Mouse (Mus musculus) layer of hippocampus, adult 8-10 months (tissue): Measurements from ENCODE around the gene Dnaaf2. TPM values are rescaled to one million over a fixed set of nuclear protein-coding genes. Genes with fewer than 3 reads are reported as not detected.
"Not testable (repeated sequence)": the region's sequence is repeated elsewhere in the genome, so short reads cannot be mapped to it uniquely, and the experiment has no call there.

ENCODE experiments used
- DNase-seq, 2 experiments: peaks; one replicate each; pipeline ENCODE4 v3.0.0; 2022; ENCODE audit warnings: low spot score in 2 of 2
- microRNA-seq, 2 experiments: library from miRNA; unstranded; fragments of <30 nt; microRNA quantifications; one replicate each; pipeline ENCODE4 v1.2.0; 2022
- total RNA-seq, 4 experiments: library from RNA; stranded (reverse); gene quantifications; 2 replicates each; pipeline ENCODE4 v1.2.4; 2022

Gene Dnaaf2
- total RNA-seq, 4 experiments from 2014 or later: 1.0 to 1.9 (median 1.4) TPM

DNA sequence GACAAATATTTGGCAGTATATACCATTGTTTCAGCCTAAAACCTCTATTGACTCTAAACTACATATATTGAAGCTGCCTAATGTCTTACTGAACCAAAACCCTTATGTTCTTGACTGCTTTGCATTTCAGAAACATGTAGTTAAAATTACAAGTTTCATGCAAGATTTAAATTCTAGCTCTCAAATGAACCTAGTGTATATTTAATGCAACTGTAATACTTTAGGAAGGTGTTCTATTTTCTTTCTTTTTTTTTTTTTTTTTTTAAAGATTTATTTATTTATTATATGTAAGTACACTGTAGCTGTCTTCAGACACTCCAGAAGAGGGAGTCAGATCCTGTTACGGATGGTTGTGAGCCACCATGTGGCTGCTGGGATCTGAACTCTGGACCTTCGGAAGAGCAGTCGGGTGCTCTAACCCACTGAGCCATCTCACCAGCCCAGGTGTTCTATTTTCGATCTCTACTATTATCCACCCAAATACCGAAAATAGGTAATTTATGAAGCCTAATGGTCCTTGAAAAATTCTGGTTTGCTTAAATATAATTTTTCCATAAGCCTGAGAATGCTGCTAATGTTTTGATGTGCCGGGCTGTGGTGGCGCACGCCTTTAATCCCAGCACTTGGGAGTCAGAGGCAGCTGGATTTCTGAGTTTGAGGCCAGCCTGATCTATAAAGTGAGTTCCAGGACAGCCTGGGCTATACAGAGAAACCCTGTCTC is 31.2 kb downstream of the Dnaaf2 start:
- not testable (repeated sequence) for DNase-seq

DNA sequence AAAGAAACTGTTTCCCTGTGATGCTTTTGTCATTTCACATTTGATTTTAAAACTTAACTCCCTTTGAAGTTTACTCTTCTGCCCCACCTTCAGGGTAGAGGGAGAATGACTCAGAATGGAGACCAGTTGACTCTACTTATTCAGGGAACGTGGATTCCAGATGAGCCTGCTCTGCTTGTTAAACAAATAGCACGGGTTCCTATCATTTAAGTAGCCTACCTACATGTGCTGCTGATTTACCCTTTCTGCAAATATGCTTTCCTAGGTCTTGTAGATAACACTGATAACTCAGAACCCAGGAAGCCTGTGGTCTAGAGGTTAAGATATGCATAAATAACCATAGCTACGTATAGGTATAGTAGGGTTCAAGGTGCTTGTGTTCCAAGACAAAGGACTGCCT is 33.3 kb downstream of the Dnaaf2 start:
- DNase-seq: no peak

DNA sequence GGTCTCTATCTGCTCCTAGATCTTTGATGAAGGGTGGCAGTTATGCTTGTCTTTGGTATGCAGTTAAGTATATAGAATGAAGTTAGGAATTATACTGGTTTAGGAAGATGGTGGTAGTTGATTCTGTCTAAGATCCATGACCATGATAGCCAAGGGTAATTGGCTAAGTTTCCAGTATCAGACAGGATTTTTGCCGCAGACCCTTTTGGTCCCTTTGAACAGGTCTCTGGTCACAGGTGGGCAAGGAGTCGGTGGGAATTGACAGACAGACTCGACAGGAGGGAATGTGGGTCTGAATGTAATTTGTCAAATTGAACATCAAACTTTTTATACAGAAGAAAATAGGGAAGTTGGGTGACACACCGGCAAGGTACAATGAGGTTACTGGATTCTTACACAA is 34.6 kb downstream of the Dnaaf2 start:
- not testable (repeated sequence) for DNase-seq

DNA sequence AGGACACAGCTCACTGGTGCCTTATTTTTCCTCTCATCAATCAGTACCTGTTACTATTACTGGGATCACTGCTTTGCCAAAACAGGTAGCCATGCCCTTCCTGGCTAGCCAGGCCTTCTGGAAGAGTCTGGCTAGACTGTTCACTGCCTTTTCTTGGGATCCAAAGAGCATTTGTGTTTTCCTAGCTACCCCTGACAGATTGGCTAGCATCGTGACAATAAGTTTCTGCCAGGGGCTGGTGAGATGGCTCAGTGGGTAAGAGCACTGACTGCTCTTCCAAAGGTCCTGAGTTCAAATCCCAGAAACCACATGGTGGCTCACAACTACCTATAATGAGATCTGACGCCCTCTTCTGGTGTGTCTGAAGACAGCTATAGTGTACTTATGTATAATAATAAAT is 37.6 kb downstream of the Dnaaf2 start:
- DNase-seq: not testable (repeated sequence)

DNA sequence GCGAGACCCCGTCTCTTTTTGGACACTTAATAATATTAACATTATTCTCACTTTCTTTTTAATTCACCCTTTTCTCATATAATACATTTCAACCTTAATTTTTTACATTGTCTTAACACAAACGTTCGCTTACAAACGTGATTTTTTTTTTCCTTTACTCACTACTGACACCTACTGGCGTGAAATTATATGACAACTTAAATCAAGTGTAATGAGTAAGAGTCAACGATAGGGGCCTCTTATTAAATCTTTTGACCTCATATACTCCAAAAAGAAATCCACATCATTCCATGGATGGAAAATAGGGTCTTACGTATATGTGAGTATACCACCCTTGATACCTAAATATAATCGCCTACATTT is 38.7 kb downstream of the Dnaaf2 start:
- no peak for DNase-seq

DNA sequence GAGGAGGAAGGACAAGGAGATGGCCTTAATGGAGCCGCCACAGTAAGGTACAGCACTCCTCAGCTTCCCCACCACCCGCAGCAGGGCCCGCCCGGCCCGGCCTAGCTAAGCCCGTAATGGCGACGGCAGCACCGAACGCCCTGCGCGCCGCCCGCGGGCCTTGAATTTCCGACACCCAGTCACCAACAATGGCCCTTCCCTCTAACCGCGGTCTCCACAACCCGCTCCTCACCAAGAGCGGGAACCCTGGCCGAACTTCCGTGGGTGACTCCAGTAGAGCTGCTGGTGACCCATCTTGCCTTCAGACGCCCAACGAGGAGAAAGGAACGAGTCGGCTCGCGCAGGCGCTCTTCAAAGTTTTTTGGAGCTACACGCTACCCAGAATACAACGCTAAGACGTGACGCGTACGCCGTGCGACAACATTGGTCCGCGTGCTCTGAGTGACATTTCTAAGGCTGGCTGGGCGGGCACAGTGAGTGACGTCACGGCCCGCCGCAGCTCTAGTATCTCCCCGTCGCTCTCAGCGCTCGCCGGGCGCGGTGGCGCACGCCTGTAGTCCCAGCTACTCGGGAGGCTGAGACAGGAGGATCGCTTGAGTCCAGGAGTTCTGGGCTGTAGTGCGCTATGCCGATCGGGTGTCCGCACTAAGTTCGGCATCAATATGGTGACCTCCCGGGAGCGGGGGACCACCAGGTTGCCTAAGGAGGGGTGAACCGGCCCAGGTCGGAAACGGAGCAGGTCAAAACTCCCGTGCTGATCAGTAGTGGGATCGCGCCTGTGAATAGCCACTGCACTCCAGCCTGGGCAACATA is 39.3 kb downstream of the Dnaaf2 start, which contains the start of gene Rps29:
TSS of gene Rps29 (minus strand) at position 422 of the 813 bp plus-strand sequence.
- DNase-seq: peak; percentile 98 to 99

DNA sequence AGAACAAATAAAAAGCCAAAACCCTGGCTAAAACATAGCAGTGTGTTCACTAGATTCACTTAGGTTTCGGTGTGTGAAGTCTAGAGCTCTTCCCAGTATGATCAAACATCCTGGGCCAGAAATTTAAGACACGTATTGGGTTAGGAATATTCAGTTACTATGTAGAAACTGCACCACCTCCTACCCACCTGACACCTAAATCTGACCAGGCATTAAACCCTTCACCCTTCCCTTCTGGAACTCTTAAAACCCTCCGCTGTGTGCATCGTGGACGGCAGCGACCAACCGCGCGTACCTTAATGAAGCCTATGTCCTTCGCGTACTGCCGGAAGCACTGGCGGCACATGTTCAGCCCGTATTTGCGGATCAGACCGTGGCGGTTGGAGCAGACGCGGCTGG is 39.9 kb downstream of the Dnaaf2 start:
- DNase-seq: no peak

DNA sequence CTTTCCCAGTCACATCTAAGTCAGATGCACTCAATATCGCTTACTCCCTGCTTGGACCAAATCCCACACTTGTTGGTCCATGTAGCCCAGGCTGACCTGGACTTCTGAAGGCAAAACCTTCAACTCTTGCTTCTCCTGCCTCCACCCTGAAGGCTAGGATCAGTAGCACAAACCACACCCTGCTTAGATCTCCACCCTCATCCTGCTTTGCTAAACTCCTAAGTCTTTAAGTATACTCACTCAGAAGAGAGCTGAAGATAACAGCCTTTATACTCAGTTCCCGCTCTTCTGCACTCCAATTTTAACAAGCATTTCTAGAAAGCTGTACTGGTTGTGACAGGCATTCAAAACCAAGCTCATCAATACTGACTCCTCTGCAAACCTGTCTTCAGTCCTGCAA is 41.1 kb downstream of the Dnaaf2 start:
- no peak for DNase-seq

DNA sequence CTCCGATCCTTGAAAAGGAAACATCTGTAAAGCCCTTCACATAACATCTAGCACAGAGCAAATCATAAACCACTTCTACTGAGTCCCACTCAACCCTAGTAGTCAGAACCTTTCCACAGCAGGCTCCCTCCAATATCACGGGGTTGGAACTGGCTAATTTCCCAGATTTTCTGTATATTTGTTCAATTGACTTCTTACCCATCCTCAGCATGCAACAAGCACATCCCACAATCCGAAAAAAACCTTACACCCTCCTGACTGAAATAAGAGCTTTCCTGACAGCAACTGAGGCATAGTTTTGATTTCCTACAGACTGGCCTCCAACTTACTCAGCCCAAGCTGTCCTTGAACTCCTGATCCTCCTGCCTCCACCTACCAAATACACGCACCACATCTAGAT is 41.8 kb downstream of the Dnaaf2 start:
- no peak for DNase-seq

DNA sequence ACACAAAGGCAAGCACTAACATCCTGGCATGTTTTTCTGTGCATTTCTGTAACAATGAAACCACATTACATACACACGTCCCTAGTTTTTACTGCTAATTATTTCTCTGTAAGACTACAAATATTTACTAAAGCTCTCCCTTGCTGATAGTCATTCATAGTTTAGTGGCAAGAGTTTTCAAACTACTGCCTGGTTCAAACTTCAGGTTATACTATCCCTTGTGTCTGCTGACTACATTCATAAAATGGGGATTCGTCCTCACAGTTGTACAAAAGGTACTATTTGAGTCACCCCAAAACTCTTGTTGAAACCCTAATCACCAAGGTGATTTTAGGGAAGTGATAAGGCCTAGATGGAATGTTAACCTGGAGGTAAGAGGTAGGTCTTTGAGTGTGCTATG is 42.3 kb downstream of the Dnaaf2 start:
- DNase-seq: no peak

DNA sequence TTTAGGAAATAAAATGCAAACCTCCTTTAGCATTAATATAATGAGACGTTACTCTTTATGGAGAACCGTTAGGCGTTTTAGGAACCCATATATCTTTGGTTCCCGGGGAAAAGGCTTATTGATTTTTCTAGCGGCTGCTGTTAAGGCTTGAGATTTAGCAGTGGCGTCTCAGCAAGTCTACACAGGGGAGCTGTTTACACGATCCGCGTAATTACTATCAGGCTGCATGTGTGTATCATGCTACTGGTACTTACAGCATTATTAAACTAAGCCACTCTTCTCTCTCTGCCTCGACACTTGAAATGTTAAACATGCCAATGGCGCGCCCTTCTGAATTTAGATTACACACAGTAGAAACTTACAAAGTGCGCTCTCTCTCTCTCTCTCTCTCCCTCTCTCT is 48.2 kb downstream of the Dnaaf2 start:
- no peak for DNase-seq

DNA sequence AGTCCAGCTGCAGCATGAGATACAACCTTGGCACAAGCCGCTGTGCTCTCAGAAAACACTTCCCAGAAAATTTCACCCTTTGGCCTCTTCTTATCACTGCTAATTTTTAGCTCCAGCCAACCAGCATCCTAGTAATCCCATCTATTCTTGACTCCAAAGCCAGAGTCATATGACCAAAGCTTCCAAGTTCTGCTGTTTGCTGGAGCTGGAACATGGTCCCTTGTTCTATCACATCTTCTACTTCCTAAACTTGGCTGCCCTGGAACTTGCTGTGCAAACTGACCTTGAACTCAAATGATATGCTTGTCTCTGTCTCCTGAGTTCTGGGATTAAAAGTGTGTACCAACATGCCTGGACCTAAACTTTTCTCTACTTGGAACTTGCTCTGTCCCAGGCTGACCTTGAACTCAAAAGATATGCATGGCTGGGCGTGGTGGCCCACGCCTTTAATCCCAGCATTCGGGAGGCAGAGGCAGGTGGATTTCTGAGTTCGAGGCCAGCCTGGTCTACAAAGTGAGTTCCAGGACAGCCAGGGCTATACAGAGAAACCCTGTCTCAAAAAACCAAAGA is 51.0 kb downstream of the Dnaaf2 start:
- DNase-seq: no peak

DNA sequence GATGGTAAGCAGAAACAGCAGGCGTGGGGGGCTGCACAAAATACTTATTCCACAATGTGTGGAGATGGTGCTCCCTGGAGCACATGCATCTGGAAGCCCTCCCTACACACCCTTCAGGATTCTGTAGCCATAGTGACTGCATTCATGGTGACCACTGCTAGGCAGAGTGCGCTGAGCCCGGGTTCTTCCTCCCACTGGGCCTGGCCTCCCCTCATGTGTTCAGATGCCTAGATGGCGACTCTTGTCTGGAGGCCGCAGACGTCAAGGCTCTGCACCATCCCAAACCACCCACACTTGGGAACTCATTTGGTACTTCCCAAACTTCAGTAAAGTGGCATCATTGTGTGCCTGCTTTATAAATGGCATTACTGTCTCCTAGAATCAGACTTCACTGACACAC is 54.8 kb downstream of the Dnaaf2 start:
- DNase-seq: no peak

DNA sequence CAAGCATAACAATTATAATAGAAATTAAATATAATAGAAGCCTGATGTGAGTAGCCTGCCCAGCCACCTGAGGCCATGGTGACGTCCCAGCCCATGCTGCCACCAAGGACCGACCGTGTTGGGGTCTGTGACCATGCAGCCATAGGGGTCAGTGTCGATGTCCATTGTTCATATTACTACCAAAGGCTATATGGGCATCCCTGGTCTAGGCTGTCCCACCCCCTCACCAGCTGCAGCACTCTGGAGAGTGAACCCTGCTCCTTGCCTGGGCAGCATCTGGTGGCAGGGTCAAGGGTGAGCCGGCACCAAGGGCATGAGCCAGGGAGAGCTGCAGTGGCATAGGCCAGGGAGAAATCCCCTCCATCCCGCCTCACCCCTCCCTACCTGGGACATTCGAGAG is 58.4 kb downstream of the Dnaaf2 start:
- no peak for DNase-seq

DNA sequence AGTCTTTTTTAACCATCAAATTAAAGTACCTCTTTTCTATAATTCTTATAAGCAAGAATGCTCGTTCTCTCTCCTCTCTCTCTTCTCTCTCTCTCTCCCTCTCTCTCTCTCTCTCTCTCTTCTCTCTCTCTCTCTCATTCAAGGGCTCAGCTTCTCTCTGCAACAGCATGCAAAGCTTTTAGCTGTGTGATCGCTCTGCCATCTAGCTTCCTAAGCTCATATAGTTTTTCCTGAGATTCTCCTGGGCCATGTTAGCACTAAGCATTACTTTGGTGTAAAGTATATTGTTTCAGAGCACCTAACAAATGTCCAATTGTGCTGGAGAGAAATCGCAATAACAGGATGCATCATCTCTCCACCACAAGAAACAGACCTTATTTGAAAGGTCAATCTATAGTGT is 59.0 kb downstream of the Dnaaf2 start:
- DNase-seq: no peak

Small RNA genes lying within 50 kb of the gene (microRNA-seq; reads per million reads assigned to microRNA genes)
- 0 reads per million in 2 experiments for gene Gm47287
- gene Gm47295: 0.32 to 5.1 reads per million in 2 experiments

Other genes starting within 250 kb of the Dnaaf2 start
- gene Rps29, start 39.2 kb downstream of the Dnaaf2 start, total RNA-seq: 1,000 to 10,000 TPM; 1,074 to 1,561 (median 1,323) TPM
- gene Lrr1, start 29.6 kb downstream of the Dnaaf2 start, total RNA-seq: not detected
- 100 to 1,000 TPM; 153 to 207 (median 179) TPM for gene Rpl36al, start 14.3 kb downstream of the Dnaaf2 start, total RNA-seq
- 10 to 100 TPM; 26.7 to 28.9 (median 27.3) TPM for gene Mgat2, start 14.3 kb downstream of the Dnaaf2 start, total RNA-seq
- gene Gm49383, start 1.3 kb downstream of the Dnaaf2 start, total RNA-seq: 1 to 10 TPM; 6.2 to 8.3 (median 7.0) TPM
- 1 to 10 TPM; 2.5 to 5.0 (median 3.8) TPM for gene Gm49384, start 5.8 kb upstream of the Dnaaf2 start, total RNA-seq
- gene Pole2, start 29.8 kb upstream of the Dnaaf2 start, total RNA-seq: 1 to 10 TPM in 1 of 4 experiments, under 1 TPM in 3; 0.71 to 1.0 (median 0.80) TPM
- gene Klhdc1, start 42.7 kb upstream of the Dnaaf2 start, total RNA-seq: 10 to 100 TPM; 16.0 to 24.5 (median 17.5) TPM
- 100 to 1,000 TPM; 121 to 127 (median 123) TPM for gene Klhdc2, start 98.3 kb upstream of the Dnaaf2 start, total RNA-seq
- gene Nemf, start 158.7 kb upstream of the Dnaaf2 start, total RNA-seq: 10 to 100 TPM; 47.0 to 54.0 (median 50.5) TPM
- 10 to 100 TPM; 38.7 to 56.0 (median 49.2) TPM for gene Arf6, start 173.7 kb upstream of the Dnaaf2 start, total RNA-seq
- 1 to 10 TPM in 1 of 4 experiments, under 1 TPM in 1, not detected in 2; 0.98 to 1.9 TPM for gene Gm9887, start 174.0 kb upstream of the Dnaaf2 start, total RNA-seq